Mouse (Mus musculus) brain, embryonic 14.5 days (tissue): ENCODE results near the gene Ets1.

ENCODE experiments used
- CTCF ChIP-seq: fragments of 200-500 bp; IDR thresholded peaks from 2 replicates; pipeline ENCODE4 v1.5.1; 2012; ENCODE audit warnings: inconsistent platforms, mild to moderate bottlenecking, moderate library complexity, borderline replicate concordance; ENCODE audit not compliant: insufficient read depth, insufficient read length; ENCODE audit errors: extremely low read depth
- POLR2A ChIP-seq: fragments of 200-500 bp; IDR thresholded peaks from 2 replicates; pipeline ENCODE4 v1.6.1; 2012; ENCODE audit warnings: mild to moderate bottlenecking, inconsistent platforms, borderline replicate concordance; ENCODE audit not compliant: poor library complexity, insufficient read depth, insufficient read length, severe bottlenecking; ENCODE audit errors: extremely low read depth

- no peak for TF ChIP-seq CTCF
- no peak for TF ChIP-seq POLR2A
Observed at GRCm38 (mm10) chr9:32711768-32712167, 75.7 kb downstream of the Ets1 start.
